7 mouse cellular contexts compared by ENCODE assay signal in genomic region chr3:20034719-20035404, GRCm38 (mm10). TPM values are rescaled to one million over a fixed set of nuclear protein-coding genes. Genes with fewer than 3 reads are reported as not detected.
DNase-seq lines count a peak whose midpoint lies in the region; ATAC-seq lines count a peak whose summit lies in the region.

Gene Hps3, minus strand, starts transcription at chr3:20035315.

- peak within 1 kb of the TSS; percentile 71 for H3K9ac ChIP-seq in intestine, embryonic 16.5 days (ENCODE audit: low read depth, low read length)
- H3K9ac ChIP-seq in midbrain, embryonic 11.5 days (ENCODE audit: low read length), result peak within 1 kb of the TSS; percentile 61

- no peaks in the 10 kb centered on the region for H3K36me3 ChIP-seq in intestine, embryonic 16.5 days (ENCODE audit: control insufficient read depth, insufficient read depth, low read length)
- no peaks in the 10 kb centered on the region for H3K36me3 ChIP-seq in midbrain, embryonic 11.5 days (ENCODE audit: control insufficient read depth, insufficient read depth, low read length)

- H3K27ac ChIP-seq in intestine, embryonic 16.5 days (ENCODE audit: low read length), result peak within 1 kb of the TSS; percentile 69
- no peak within 1 kb of the TSS; the same call in 1 of the 2 replicates for H3K27ac ChIP-seq in midbrain, embryonic 11.5 days (ENCODE audit: low read depth, low read length)

- intact Hi-C loops in gastrocnemius, postnatal 36 days (cut with DNase I), result loop anchor here (5.0 kb wide), 1 partner anchor 162 kb away; no protein-coding TSS in a partner anchor
- intact Hi-C loops in left cerebral cortex, postnatal 36 days (cut with DNase I), result no loop called here

- no peaks in the 10 kb centered on the region for H3K27me3 ChIP-seq in intestine, embryonic 16.5 days (replicated peaks; ENCODE audit: control insufficient read depth, insufficient read depth, low read length)
- no peaks in the 10 kb centered on the region for H3K27me3 ChIP-seq in midbrain, embryonic 11.5 days (ENCODE audit: control insufficient read depth, insufficient read depth, low read length)

- H3K9me3 ChIP-seq in intestine, embryonic 16.5 days (ENCODE audit: control insufficient read depth, low read length), result no peaks in the 10 kb centered on the region
- no peaks in the 10 kb centered on the region for H3K9me3 ChIP-seq in midbrain, embryonic 11.5 days (ENCODE audit: control insufficient read depth, low read length)

- peaks cover 2% of the 10 kb centered on the region; the same call in 1 of the 2 replicates for H3K4me1 ChIP-seq in intestine, embryonic 16.5 days (ENCODE audit: control insufficient read depth, insufficient read depth, low read length)
- H3K4me1 ChIP-seq in midbrain, embryonic 11.5 days (ENCODE audit: control insufficient read depth, insufficient read depth, low read length), result peaks cover 9% of the 10 kb centered on the region

- peak; percentile 79 to 82 for DNase-seq in adrenal gland, adult 18-20 months (ENCODE audit: low spot score in 2 of 2)
- peak; percentile 94 for DNase-seq in embryo, embryonic 11 days
- peak; percentile 79 to 82 for DNase-seq in gastrocnemius, postnatal 36 days
- DNase-seq in left cerebral cortex, postnatal 36 days (ENCODE audit: low spot score in 2 of 2), result peak; percentile 89
- DNase-seq in midbrain, embryonic 11.5 days (ENCODE audit: low spot score, missing footprints), result peak; percentile 97
- DNase-seq in skeletal muscle tissue, adult 2 months (ENCODE audit: low read depth, low spot score), result peak; percentile 76

- peak; percentile 100 for ATAC-seq in intestine, embryonic 16.5 days
- peak; percentile 100 for ATAC-seq in midbrain, embryonic 11.5 days (ENCODE audit: low FRiP score)

- peak within 1 kb of the TSS; percentile 97 for H3K4me3 ChIP-seq in intestine, embryonic 16.5 days (ENCODE audit: low read length)
- peak within 1 kb of the TSS; percentile 55 for H3K4me3 ChIP-seq in midbrain, embryonic 11.5 days (ENCODE audit: low read depth, low read length)

- under 1% methylated on average over 47 of the region's 47 CpGs for WGBS in intestine, embryonic 16.5 days
- under 1% methylated on average over 47 of the region's 47 CpGs for WGBS in midbrain, embryonic 11.5 days

- H3K4me2 ChIP-seq in intestine, embryonic 16.5 days (ENCODE audit: low read depth, low read length), result peak within 1 kb of the TSS; percentile 68
- peak within 1 kb of the TSS; percentile 77 for H3K4me2 ChIP-seq in midbrain, embryonic 11.5 days

RNA-seq across cellular contexts. Expression of gene Hps3, which starts in this region (rescaled TPM):
- total RNA-seq in adrenal gland, adult 18-20 months (2021), result 10 to 100 TPM; 11.2 to 15.7 TPM
- total RNA-seq in gastrocnemius, postnatal 36 days (2021), result 1 to 10 TPM; 3.0 to 3.6 TPM
- polyA plus RNA-seq in intestine, embryonic 16.5 days (2015; fragmentation: Nextera tagmentation; extraction: Ambion mirVana), result 9.7 and 9.8 TPM in 2 replicates
- 10 to 100 TPM; 11.9 to 18.7 TPM for total RNA-seq in left cerebral cortex, postnatal 36 days (2021)
- polyA plus RNA-seq in midbrain, embryonic 11.5 days (2014; fragmentation: Nextera tagmentation; extraction: Ambion mirVana), result 12.1 TPM in 2 replicates
